Mouse (Mus musculus) cerebellum, adult (tissue): Measurements from ENCODE around the gene Olfr122.

Experiments used
- ATAC-seq: cut with Nextera tagmentation; 2 replicates; pipeline ENCODE4 v1.9.2; 2017; ENCODE audit warnings: mild to moderate bottlenecking, moderate library complexity, mixed read lengths; ENCODE audit not compliant: insufficient number of reproducible peaks, low FRiP score, low TSS enrichment

The Olfr122 gene

DNA sequence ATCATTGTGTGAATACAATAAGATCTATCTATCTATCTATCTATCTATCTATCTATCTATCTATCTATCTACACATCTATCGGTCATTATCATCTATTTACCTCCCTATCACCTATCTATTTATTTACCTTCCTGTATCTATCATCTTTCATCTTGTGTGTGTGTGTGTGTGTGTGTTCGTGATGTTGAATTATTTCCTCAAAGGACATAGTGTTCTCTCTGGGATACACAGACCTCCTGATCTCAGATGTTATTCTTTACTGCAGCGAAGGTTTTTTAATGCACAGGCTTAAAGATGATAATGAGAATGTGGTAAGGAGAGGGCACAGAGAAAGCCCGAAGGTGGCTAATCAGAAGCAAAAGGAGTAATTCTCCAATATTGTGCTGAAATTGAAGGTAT lies at the start of gene Olfr122:
TSS of gene Olfr122 (plus strand) at position 301 of the 400 bp plus-strand sequence.
- ATAC-seq: no peak

DNA sequence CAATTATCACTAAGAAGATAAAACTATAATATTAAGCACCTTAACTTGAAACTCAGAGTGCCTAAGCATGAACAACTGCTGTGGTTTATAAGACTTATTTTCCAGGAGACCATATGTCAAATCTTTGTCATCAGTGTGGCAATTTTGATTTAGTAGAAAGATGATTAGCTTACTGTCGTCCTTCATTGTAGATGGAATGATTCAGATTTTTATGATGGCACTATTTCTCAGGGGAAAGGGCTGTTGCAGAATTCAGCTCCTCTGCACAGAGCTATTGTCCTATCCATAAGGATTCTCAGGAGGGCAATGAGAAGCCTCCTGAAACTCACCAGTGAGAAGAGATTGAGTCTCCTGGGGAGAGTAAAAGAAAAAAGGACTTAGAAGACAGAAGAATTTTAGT lies 46.9 kb upstream of the Olfr122 start, which contains the start of gene Olfr120:
TSS of gene Olfr120 (plus strand) at position 301 of the 400 bp plus-strand sequence.
- no peak for ATAC-seq

DNA sequence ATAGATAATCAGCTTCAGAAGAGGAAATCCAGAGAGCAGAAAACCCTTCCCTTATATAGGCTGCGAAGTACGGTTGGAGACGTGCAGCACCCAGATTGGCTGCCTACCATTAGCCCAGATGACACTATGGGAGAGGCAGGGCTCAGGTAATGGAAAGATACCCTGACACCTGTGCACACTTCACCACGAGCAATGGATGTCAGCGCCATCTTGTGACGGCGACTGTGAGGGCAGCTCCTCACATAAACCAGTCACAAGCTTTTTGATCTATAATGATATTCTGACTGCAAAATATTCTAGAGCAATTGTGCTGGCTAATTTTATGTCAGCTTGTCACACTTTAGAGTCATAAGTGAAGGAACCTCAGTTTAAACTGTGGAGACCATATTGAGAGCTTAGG lies 30.3 kb upstream of the Olfr122 start:
- no peak for ATAC-seq

DNA sequence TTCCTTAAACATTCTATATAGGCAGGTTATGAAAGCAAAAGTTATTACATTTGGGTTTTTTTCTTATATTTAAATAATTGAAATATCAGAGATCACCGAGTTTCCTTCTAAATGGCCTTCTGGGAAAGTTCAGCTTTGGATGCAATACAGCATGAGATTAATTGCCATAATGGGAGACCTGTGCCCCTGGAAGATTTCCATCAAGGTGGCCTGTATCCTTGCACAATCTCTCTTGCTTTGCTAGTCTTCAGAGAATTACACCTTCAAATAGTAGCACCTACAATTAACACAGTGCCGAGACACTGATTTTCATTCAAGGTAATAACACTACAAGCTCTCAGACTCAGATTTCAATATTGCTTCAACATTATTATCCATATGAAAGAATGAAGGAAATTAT lies 24.8 kb downstream of the Olfr122 start, which contains the start of gene Olfr123:
TSS of gene Olfr123 (plus strand) at position 301 of the 400 bp plus-strand sequence.
- ATAC-seq: no peak

DNA sequence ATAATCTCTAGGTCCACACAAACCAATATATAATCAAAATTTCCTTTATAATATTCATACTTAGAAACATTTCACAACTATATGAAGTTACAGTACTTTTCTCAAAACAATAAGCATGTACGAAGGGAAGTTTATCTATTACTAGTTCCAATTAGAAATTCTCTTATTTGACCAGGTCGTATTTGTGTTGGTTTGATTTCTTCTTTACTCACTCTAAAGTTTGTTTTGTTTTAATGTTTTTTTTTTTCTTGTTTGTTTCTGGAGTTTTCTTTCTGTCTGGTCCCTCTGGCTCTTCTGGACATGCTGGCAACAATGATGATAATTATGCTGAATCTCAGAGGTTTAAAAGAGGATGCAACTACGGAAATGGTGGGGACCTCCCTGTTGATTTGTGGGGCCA lies 31.2 kb downstream of the Olfr122 start, which contains the start of gene Olfr124:
TSS of gene Olfr124 (plus strand) at position 301 of the 400 bp plus-strand sequence.
- ATAC-seq: no peak
